Mouse (Mus musculus): ENCODE results near the gene Zfp42. TPM values are rescaled to one million over a fixed set of nuclear protein-coding genes. Genes with fewer than 3 reads are reported as not detected.

The Zfp42 gene
- polyA plus RNA-seq, 1 experiment from 2014 or later, result not detected

- H3K27ac ChIP-seq, result no peak overlapping the region
- H3K27me3 ChIP-seq, result no peaks in the 10 kb centered on the region
- no peak overlapping the region for H3K4me3 ChIP-seq
- no peaks in the 10 kb centered on the region for H3K36me3 ChIP-seq
- H3K4me1 ChIP-seq, result no peaks in the 10 kb centered on the region
- no peaks in the 10 kb centered on the region for H3K9me3 ChIP-seq
- H3K4me2 ChIP-seq, result no peak overlapping the region
- ATAC-seq (ENCODE audit: borderline replicate concordance, extremely low read depth, low FRiP score, low TSS enrichment), result no peak
- WGBS, result 88% methylated on average over 21 of the region's 21 CpGs
- no peak overlapping the region for H3K9ac ChIP-seq
These were observed 11.0 kb downstream of the Zfp42 start for GRCm38 (mm10) chr8:43295826-43296225.

- no peaks in the 10 kb centered on the region for H3K36me3 ChIP-seq
- H3K27me3 ChIP-seq, result no peaks in the 10 kb centered on the region
- ATAC-seq (ENCODE audit: borderline replicate concordance, extremely low read depth, low FRiP score, low TSS enrichment), result no peak
- 84% methylated on average over 4 of the region's 4 CpGs for WGBS
- no peak overlapping the region for H3K4me2 ChIP-seq
- no peaks in the 10 kb centered on the region for H3K4me1 ChIP-seq
- no peaks in the 10 kb centered on the region for H3K9me3 ChIP-seq
- no peak overlapping the region for H3K9ac ChIP-seq
- no peak overlapping the region for H3K4me3 ChIP-seq
- H3K27ac ChIP-seq, result no peak overlapping the region
These were observed 12.6 kb downstream of the Zfp42 start for GRCm38 (mm10) chr8:43294191-43294590.

GRCm38 (mm10) chr8:43290424-43291111 lies 16.2 kb downstream of the Zfp42 start:
- ATAC-seq (ENCODE audit: borderline replicate concordance, extremely low read depth, low FRiP score, low TSS enrichment), result no peak
- 91% methylated on average over 5 of the region's 5 CpGs for whole genome bisulfite sequencing
- Histone ChIP-seq H3K4me1 (no peaks in the 10 kb centered on the region), H3K4me3 (no peak overlapping the region), H3K4me2 (no peak overlapping the region), H3K36me3 (no peaks in the 10 kb centered on the region), H3K9ac (no peak overlapping the region), H3K9me3 (no peaks in the 10 kb centered on the region), H3K27ac (no peak overlapping the region), H3K27me3 (no peaks in the 10 kb centered on the region)

GRCm38 (mm10) chr8:43289781-43290180 lies 17.0 kb downstream of the Zfp42 start:
- no peak overlapping the region for H3K9ac ChIP-seq
- ATAC-seq (ENCODE audit: borderline replicate concordance, extremely low read depth, low FRiP score, low TSS enrichment), result no peak
- no peaks in the 10 kb centered on the region for H3K27me3 ChIP-seq
- H3K27ac ChIP-seq, result no peak overlapping the region
- no peaks in the 10 kb centered on the region for H3K4me1 ChIP-seq
- 89% methylated on average over 5 of the region's 5 CpGs for WGBS
- H3K36me3 ChIP-seq, result no peaks in the 10 kb centered on the region
- no peak overlapping the region for H3K4me2 ChIP-seq
- no peak overlapping the region for H3K4me3 ChIP-seq
- H3K9me3 ChIP-seq, result no peaks in the 10 kb centered on the region

GRCm38 (mm10) chr8:43288840-43289239 lies 17.9 kb downstream of the Zfp42 start:
- no peak overlapping the region for H3K4me3 ChIP-seq
- 71% methylated on average over 1 of the region's 1 CpGs for WGBS
- no peaks in the 10 kb centered on the region for H3K4me1 ChIP-seq
- H3K9ac ChIP-seq, result no peak overlapping the region
- no peak overlapping the region for H3K4me2 ChIP-seq
- H3K36me3 ChIP-seq, result no peaks in the 10 kb centered on the region
- no peak overlapping the region for H3K27ac ChIP-seq
- H3K9me3 ChIP-seq, result no peaks in the 10 kb centered on the region
- no peak for ATAC-seq (ENCODE audit: borderline replicate concordance, extremely low read depth, low FRiP score, low TSS enrichment)
- no peaks in the 10 kb centered on the region for H3K27me3 ChIP-seq

GRCm38 (mm10) chr8:43287456-43287855 lies 19.3 kb downstream of the Zfp42 start:
- no peak overlapping the region for H3K4me2 ChIP-seq
- H3K27me3 ChIP-seq, result no peaks in the 10 kb centered on the region
- 79% methylated on average over 6 of the region's 6 CpGs for WGBS
- no peak for ATAC-seq (ENCODE audit: borderline replicate concordance, extremely low read depth, low FRiP score, low TSS enrichment)
- no peak overlapping the region for H3K9ac ChIP-seq
- no peaks in the 10 kb centered on the region for H3K9me3 ChIP-seq
- no peaks in the 10 kb centered on the region for H3K36me3 ChIP-seq
- H3K4me1 ChIP-seq, result no peaks in the 10 kb centered on the region
- H3K27ac ChIP-seq, result no peak overlapping the region
- no peak overlapping the region for H3K4me3 ChIP-seq

GRCm38 (mm10) chr8:43283231-43283630 lies 23.5 kb downstream of the Zfp42 start:
- no peak overlapping the region for H3K4me2 ChIP-seq
- no peaks in the 10 kb centered on the region for H3K36me3 ChIP-seq
- H3K9ac ChIP-seq, result no peak overlapping the region
- no peaks in the 10 kb centered on the region for H3K9me3 ChIP-seq
- H3K4me1 ChIP-seq, result no peaks in the 10 kb centered on the region
- 88% methylated on average over 7 of the region's 7 CpGs for WGBS
- no peaks in the 10 kb centered on the region for H3K27me3 ChIP-seq
- H3K4me3 ChIP-seq, result no peak overlapping the region
- H3K27ac ChIP-seq, result no peak overlapping the region
- ATAC-seq (ENCODE audit: borderline replicate concordance, extremely low read depth, low FRiP score, low TSS enrichment), result no peak

- 29% methylated on average over 4 of the region's 4 CpGs for WGBS
- Histone ChIP-seq H3K4me2 (no peak overlapping the region), H3K9ac (no peak overlapping the region), H3K9me3 (no peaks in the 10 kb centered on the region), H3K27me3 (no peaks in the 10 kb centered on the region), H3K4me1 (no peaks in the 10 kb centered on the region), H3K27ac (no peak overlapping the region), H3K4me3 (no peak overlapping the region), H3K36me3 (no peaks in the 10 kb centered on the region)
- peak; percentile 46; the same call in 1 of the 2 replicates for ATAC-seq (ENCODE audit: borderline replicate concordance, extremely low read depth, low FRiP score, low TSS enrichment)
These were observed 28.4 kb downstream of the Zfp42 start for GRCm38 (mm10) chr8:43278397-43278796.

GRCm38 (mm10) chr8:43260961-43261360 lies 45.8 kb downstream of the Zfp42 start:
- Histone ChIP-seq H3K27me3 (no peaks in the 10 kb centered on the region), H3K9me3 (no peaks in the 10 kb centered on the region), H3K36me3 (no peaks in the 10 kb centered on the region), H3K9ac (no peak overlapping the region), H3K4me2 (no peak overlapping the region), H3K4me1 (no peaks in the 10 kb centered on the region), H3K27ac (no peak overlapping the region), H3K4me3 (no peak overlapping the region)
- no peak for ATAC-seq (ENCODE audit: borderline replicate concordance, extremely low read depth, low FRiP score, low TSS enrichment)
- 79% methylated on average over 6 of the region's 6 CpGs for WGBS

GRCm38 (mm10) chr8:43257886-43258285 lies 48.9 kb downstream of the Zfp42 start:
- no peak for ATAC-seq (ENCODE audit: borderline replicate concordance, extremely low read depth, low FRiP score, low TSS enrichment)

GRCm38 (mm10) chr8:43255695-43256094 lies 51.1 kb downstream of the Zfp42 start:
- WGBS, result 80% methylated on average over 6 of the region's 6 CpGs
- no peak overlapping the region for H3K9ac ChIP-seq
- no peak overlapping the region for H3K4me3 ChIP-seq
- ATAC-seq (ENCODE audit: borderline replicate concordance, extremely low read depth, low FRiP score, low TSS enrichment), result no peak
- H3K4me1 ChIP-seq, result no peaks in the 10 kb centered on the region
- no peak overlapping the region for H3K4me2 ChIP-seq
- H3K9me3 ChIP-seq, result no peaks in the 10 kb centered on the region
- H3K27ac ChIP-seq, result no peak overlapping the region
- H3K36me3 ChIP-seq, result no peaks in the 10 kb centered on the region
- H3K27me3 ChIP-seq, result no peaks in the 10 kb centered on the region

More at GRCm38 (mm10) chr8:43257886-43258285, 48.9 kb downstream of the Zfp42 start:
- no peaks in the 10 kb centered on the region for H3K9me3 ChIP-seq
- no peak overlapping the region for H3K4me3 ChIP-seq
- no peaks in the 10 kb centered on the region for H3K36me3 ChIP-seq
- H3K27me3 ChIP-seq, result no peaks in the 10 kb centered on the region
- no peaks in the 10 kb centered on the region for H3K4me1 ChIP-seq
- H3K27ac ChIP-seq, result no peak overlapping the region
- H3K9ac ChIP-seq, result no peak overlapping the region
- 85% methylated on average over 1 of the region's 1 CpGs for WGBS
- H3K4me2 ChIP-seq, result no peak overlapping the region

- no peak for ATAC-seq (ENCODE audit: borderline replicate concordance, extremely low read depth, low FRiP score, low TSS enrichment)
- no peaks in the 10 kb centered on the region for H3K9me3 ChIP-seq
- H3K9ac ChIP-seq, result no peak overlapping the region
- 79% methylated on average over 6 of the region's 6 CpGs for WGBS
- H3K4me3 ChIP-seq, result no peak overlapping the region
- H3K4me2 ChIP-seq, result no peak overlapping the region
- no peak overlapping the region for H3K27ac ChIP-seq
- no peaks in the 10 kb centered on the region for H3K36me3 ChIP-seq
- no peaks in the 10 kb centered on the region for H3K4me1 ChIP-seq
- H3K27me3 ChIP-seq, result no peaks in the 10 kb centered on the region
These were observed 55.1 kb downstream of the Zfp42 start for GRCm38 (mm10) chr8:43251653-43252052.

GRCm38 (mm10) chr8:43248707-43249106 lies 58.1 kb downstream of the Zfp42 start:
- Histone ChIP-seq H3K27ac (no peak overlapping the region), H3K36me3 (no peaks in the 10 kb centered on the region), H3K27me3 (no peaks in the 10 kb centered on the region), H3K4me3 (no peak overlapping the region), H3K9me3 (no peaks in the 10 kb centered on the region), H3K9ac (no peak overlapping the region), H3K4me1 (no peaks in the 10 kb centered on the region), H3K4me2 (no peak overlapping the region)
- WGBS, result 87% methylated on average over 8 of the region's 8 CpGs
- ATAC-seq (ENCODE audit: borderline replicate concordance, extremely low read depth, low FRiP score, low TSS enrichment), result no peak

Measured in lung, embryonic 15.5 days (tissue).